Mouse (Mus musculus): ENCODE measurements around the gene Sat2. TPM values are rescaled to one million over a fixed set of nuclear protein-coding genes. Genes with fewer than 3 reads are reported as not detected.

The Sat2 gene
- polyA plus RNA-seq, 1 experiment, result 4.3 TPM

- Histone ChIP-seq H3K4me1 (ENCODE audit: control insufficient read depth, insufficient read depth, low read length) (peaks cover 11% of the 10 kb centered on the region), H3K27ac (ENCODE audit: insufficient read depth, low read depth, low read length) (no peak overlapping the region), H3K4me3 (ENCODE audit: insufficient read depth, low read length) (no peak overlapping the region)
- peak; percentile 93 for TF ChIP-seq CTCF (IDR thresholded peaks at IDR 0.05; ENCODE audit: low read depth, low read length)
- TF ChIP-seq POLR2A (IDR thresholded peaks at IDR 0.05; ENCODE audit: borderline replicate concordance, low read depth, low read length), result no peak
Observed at GRCm38 (mm10) chr11:69628286-69628685, 6.5 kb downstream of the Sat2 start.

- Histone ChIP-seq H3K4me1 (ENCODE audit: control insufficient read depth, insufficient read depth, low read length) (peaks cover 13% of the 10 kb centered on the region), H3K4me3 (ENCODE audit: insufficient read depth, low read length) (no peak overlapping the region), H3K27ac (ENCODE audit: insufficient read depth, low read depth, low read length) (no peak overlapping the region)
- TF ChIP-seq CTCF (IDR thresholded peaks at IDR 0.05; ENCODE audit: low read depth, low read length) (no peak), POLR2A (IDR thresholded peaks at IDR 0.05; ENCODE audit: borderline replicate concordance, low read depth, low read length) (no peak)
Observed at GRCm38 (mm10) chr11:69629802-69630201, 8.0 kb downstream of the Sat2 start.

GRCm38 (mm10) chr11:69632284-69633089, 10.7 kb downstream of the Sat2 start, which contains the start of gene Fxr2:
Fxr2 (plus strand) TSS chr11:69632990.
- Histone ChIP-seq H3K4me1 (ENCODE audit: control insufficient read depth, insufficient read depth, low read length) (peaks cover 16% of the 10 kb centered on the region), H3K27ac (ENCODE audit: insufficient read depth, low read depth, low read length) (peak within 1 kb of the TSS; percentile 67), H3K4me3 (ENCODE audit: insufficient read depth, low read length) (peak within 1 kb of the TSS; percentile 74)
- TF ChIP-seq CTCF (IDR thresholded peaks at IDR 0.05; ENCODE audit: low read depth, low read length) (no peak), POLR2A (IDR thresholded peaks at IDR 0.05; ENCODE audit: borderline replicate concordance, low read depth, low read length) (no peak)

- Histone ChIP-seq H3K27ac (ENCODE audit: insufficient read depth, low read depth, low read length) (peak overlapping the region; percentile 61), H3K4me3 (ENCODE audit: insufficient read depth, low read length) (peak overlapping the region; percentile 74), H3K4me1 (ENCODE audit: control insufficient read depth, insufficient read depth, low read length) (peaks cover 16% of the 10 kb centered on the region)
- TF ChIP-seq POLR2A (IDR thresholded peaks at IDR 0.05; ENCODE audit: borderline replicate concordance, low read depth, low read length) (no peak), CTCF (IDR thresholded peaks at IDR 0.05; ENCODE audit: low read depth, low read length) (no peak)
Observed at GRCm38 (mm10) chr11:69633128-69633866, 11.5 kb downstream of the Sat2 start.

GRCm38 (mm10) chr11:69635471-69635870, 13.6 kb downstream of the Sat2 start:
- no peak overlapping the region for H3K4me3 ChIP-seq (ENCODE audit: insufficient read depth, low read length)
- no peak overlapping the region for H3K27ac ChIP-seq (ENCODE audit: insufficient read depth, low read depth, low read length)
- TF ChIP-seq POLR2A (IDR thresholded peaks at IDR 0.05; ENCODE audit: borderline replicate concordance, low read depth, low read length), result no peak
- TF ChIP-seq CTCF (IDR thresholded peaks at IDR 0.05; ENCODE audit: low read depth, low read length), result no peak
- peaks cover 11% of the 10 kb centered on the region for H3K4me1 ChIP-seq (ENCODE audit: control insufficient read depth, insufficient read depth, low read length)

- Histone ChIP-seq H3K4me1 (ENCODE audit: control insufficient read depth, insufficient read depth, low read length) (no peaks in the 10 kb centered on the region), H3K27ac (ENCODE audit: insufficient read depth, low read depth, low read length) (no peak overlapping the region), H3K4me3 (ENCODE audit: insufficient read depth, low read length) (no peak overlapping the region)
- no peak for TF ChIP-seq CTCF (IDR thresholded peaks at IDR 0.05; ENCODE audit: low read depth, low read length)
- TF ChIP-seq POLR2A (IDR thresholded peaks at IDR 0.05; ENCODE audit: borderline replicate concordance, low read depth, low read length), result no peak
Observed at GRCm38 (mm10) chr11:69645860-69646259, 24.0 kb downstream of the Sat2 start.

GRCm38 (mm10) chr11:69653399-69653798, 31.6 kb downstream of the Sat2 start:
- Histone ChIP-seq H3K27ac (ENCODE audit: insufficient read depth, low read depth, low read length) (no peak overlapping the region), H3K4me3 (ENCODE audit: insufficient read depth, low read length) (no peak overlapping the region), H3K4me1 (ENCODE audit: control insufficient read depth, insufficient read depth, low read length) (peaks cover 12% of the 10 kb centered on the region)
- TF ChIP-seq CTCF (IDR thresholded peaks at IDR 0.05; ENCODE audit: low read depth, low read length), result no peak
- TF ChIP-seq POLR2A (IDR thresholded peaks at IDR 0.05; ENCODE audit: borderline replicate concordance, low read depth, low read length), result no peak

- H3K4me1 ChIP-seq (ENCODE audit: control insufficient read depth, insufficient read depth, low read length), result peaks cover 12% of the 10 kb centered on the region
- H3K4me3 ChIP-seq (ENCODE audit: insufficient read depth, low read length), result no peak overlapping the region
- TF ChIP-seq POLR2A (IDR thresholded peaks at IDR 0.05; ENCODE audit: borderline replicate concordance, low read depth, low read length) (no peak), CTCF (IDR thresholded peaks at IDR 0.05; ENCODE audit: low read depth, low read length) (no peak)
- peak overlapping the region; percentile 64 for H3K27ac ChIP-seq (ENCODE audit: insufficient read depth, low read depth, low read length)
Observed at GRCm38 (mm10) chr11:69654760-69655159, 32.9 kb downstream of the Sat2 start.

GRCm38 (mm10) chr11:69655264-69656064, 33.6 kb downstream of the Sat2 start, which contains the start of gene Sox15:
Sox15 (plus strand) TSS chr11:69655314.
- H3K4me1 ChIP-seq (ENCODE audit: control insufficient read depth, insufficient read depth, low read length), result peaks cover 12% of the 10 kb centered on the region
- no peak within 1 kb of the TSS for H3K4me3 ChIP-seq (ENCODE audit: insufficient read depth, low read length)
- peak within 1 kb of the TSS; percentile 64 for H3K27ac ChIP-seq (ENCODE audit: insufficient read depth, low read depth, low read length)
- TF ChIP-seq POLR2A (IDR thresholded peaks at IDR 0.05; ENCODE audit: borderline replicate concordance, low read depth, low read length) (no peak), CTCF (IDR thresholded peaks at IDR 0.05; ENCODE audit: low read depth, low read length) (no peak)
